Mouse (Mus musculus) CH12.LX (cell line): ENCODE measurements around the gene Tctex1d1. TPM values are rescaled to one million over a fixed set of nuclear protein-coding genes. Genes with fewer than 3 reads are reported as not detected.

Experiments
- DNase-seq: peaks from one replicate; pipeline ENCODE4 v3.0.0-alpha.2; 2013; ENCODE audit errors: extremely low read depth
- H3K27ac ChIP-seq: 2 replicates; pipeline ENCODE4 v1.5.1; 2012; ENCODE audit warnings: low read depth, mild to moderate bottlenecking, control low read depth, moderate library complexity; ENCODE audit not compliant: insufficient read depth
- H3K27me3 ChIP-seq: replicated peaks from 2 replicates; pipeline ENCODE3; 2012; ENCODE audit warnings: inconsistent platforms
- H3K36me3 ChIP-seq, 2 experiments: replicated peaks in 1 of 2; 2 replicates each; pipeline versions ENCODE3 to v1.6.1; 2012; ENCODE audit warnings: inconsistent platforms in 1 of 2, low read length in 1 of 2, mild to moderate bottlenecking in 1 of 2, mixed read lengths in 1 of 2, moderate library complexity in 1 of 2; ENCODE audit not compliant: control insufficient read depth in 1 of 2, insufficient read depth in 1 of 2
- H3K4me1 ChIP-seq, 2 experiments: 2 replicates each; pipeline ENCODE4 v1.6.1; 2012; ENCODE audit warnings: inconsistent platforms in 1 of 2, moderate library complexity in 1 of 2; ENCODE audit not compliant: insufficient read depth in 2 of 2, control insufficient read depth in 1 of 2
- H3K4me2 ChIP-seq: 2 replicates; pipeline ENCODE4 v1.6.1; 2012; ENCODE audit warnings: low read depth, mild to moderate bottlenecking, control low read depth; ENCODE audit not compliant: poor library complexity, insufficient read depth, severe bottlenecking
- H3K4me3 ChIP-seq, 3 experiments: fragments of 150-350 bp in 1 of 3; sonication (generic) in 1 of 3; replicated peaks in 1 of 3; 2 replicates each; pipeline versions ENCODE3 to v1.5.1; 2011 to 2012; ENCODE audit warnings: low read depth in 2 of 3, low read length in 2 of 3, mild to moderate bottlenecking in 2 of 3, moderate library complexity in 2 of 3, control low read depth in 1 of 3, improper control_type of control experiment in 1 of 3, inconsistent platforms in 1 of 3, mixed read lengths in 1 of 3; ENCODE audit not compliant: poor library complexity in 1 of 3
- H3K79me2 ChIP-seq: replicated peaks from 2 replicates; pipeline ENCODE4 v1.6.1; 2012; ENCODE audit warnings: mild to moderate bottlenecking, moderate library complexity; ENCODE audit not compliant: control insufficient read depth, poor library complexity, insufficient read depth, severe bottlenecking; ENCODE audit errors: extremely low read depth
- H3K9ac ChIP-seq: 2 replicates; pipeline ENCODE4 v1.6.1; 2012; ENCODE audit warnings: low read depth, mild to moderate bottlenecking, control low read depth, moderate library complexity; ENCODE audit not compliant: insufficient read depth
- H3K9me3 ChIP-seq: replicated peaks from 2 replicates; pipeline ENCODE3; 2012; ENCODE audit warnings: low read length, inconsistent platforms, mixed read lengths
- CHD1 ChIP-seq: IDR thresholded peaks from 2 replicates; pipeline ENCODE4 v1.6.1; 2012; ENCODE audit warnings: low read depth, low read length, improper control_type of control experiment, inconsistent platforms
- CTCF ChIP-seq, 2 experiments: IDR thresholded peaks in 1 of 2; conservative IDR thresholded peaks in 1 of 2; 2 replicates each; pipeline ENCODE4 v1.5.1; 2011 to 2012; ENCODE audit warnings: low read depth in 2 of 2, low read length in 2 of 2, improper control_type of control experiment in 1 of 2, inconsistent platforms in 1 of 2, mild to moderate bottlenecking in 1 of 2, moderate library complexity in 1 of 2
- E2F4 ChIP-seq: IDR thresholded peaks from 2 replicates; pipeline ENCODE4 v1.6.1; 2011; ENCODE audit warnings: low read depth, low read length, improper control_type of control experiment; ENCODE audit not compliant: insufficient replicate concordance
- ETS1 ChIP-seq: conservative IDR thresholded peaks from 2 replicates; pipeline ENCODE4 v1.6.1; 2012; ENCODE audit warnings: low read depth, mild to moderate bottlenecking, inconsistent platforms, low read length, improper control_type of control experiment, moderate library complexity
- IRF4 ChIP-seq: IDR thresholded peaks from 2 replicates; pipeline ENCODE4 v1.6.1; 2014; ENCODE audit warnings: low read depth, mild to moderate bottlenecking, inconsistent platforms, low read length, improper control_type of control experiment
- KAT2A ChIP-seq: IDR thresholded peaks from 2 replicates; pipeline ENCODE4 v1.6.1; 2012; ENCODE audit warnings: low read length, improper control_type of control experiment, inconsistent platforms; ENCODE audit not compliant: insufficient replicate concordance
- MAFK ChIP-seq: IDR thresholded peaks from 2 replicates; pipeline ENCODE4 v1.6.1; 2011; ENCODE audit warnings: low read length, improper control_type of control experiment; ENCODE audit not compliant: insufficient replicate concordance
- MAX ChIP-seq: IDR thresholded peaks from 2 replicates; pipeline ENCODE4 v1.6.1; 2011; ENCODE audit warnings: low read length, improper control_type of control experiment
- MEF2A ChIP-seq: IDR thresholded peaks from 2 replicates; pipeline ENCODE4 v1.6.1; 2014; ENCODE audit warnings: low read depth, mild to moderate bottlenecking, inconsistent platforms, low read length, improper control_type of control experiment, borderline replicate concordance
- MXI1 ChIP-seq: IDR thresholded peaks from 2 replicates; pipeline ENCODE4 v1.6.1; 2011; ENCODE audit warnings: mild to moderate bottlenecking, low read depth, low read length, improper control_type of control experiment
- NELFE ChIP-seq: IDR thresholded peaks from 2 replicates; pipeline ENCODE4 v1.6.1; 2011; ENCODE audit warnings: low read depth, low read length, improper control_type of control experiment
- RAD21 ChIP-seq: IDR thresholded peaks from 2 replicates; pipeline ENCODE4 v1.6.1; 2011; ENCODE audit warnings: low read depth, mild to moderate bottlenecking, low read length, improper control_type of control experiment, moderate library complexity
- RCOR1 ChIP-seq: conservative IDR thresholded peaks from 2 replicates; pipeline ENCODE4 v1.6.1; 2012; ENCODE audit warnings: low read depth, mild to moderate bottlenecking, inconsistent platforms, low read length, improper control_type of control experiment
- TCF12 ChIP-seq: IDR thresholded peaks from 2 replicates; pipeline ENCODE4 v1.6.1; 2014; ENCODE audit warnings: low read depth, mild to moderate bottlenecking, inconsistent platforms, low read length, improper control_type of control experiment
- USF1 ChIP-seq: IDR thresholded peaks from 2 replicates; pipeline ENCODE4 v1.6.1; 2014; ENCODE audit warnings: low read depth, mild to moderate bottlenecking, inconsistent platforms, low read length, improper control_type of control experiment
- dilution Hi-C: fragments of 300-500 bp; cut with MboI; formaldehyde crosslinking; loops from 2 replicates; pipeline ENCODE4 v1.14.3; 2020; ENCODE audit warnings: low sequenced_read_pairs; ENCODE audit not compliant: extremely low pct_unique_long_range_greater_than_20kb, extremely low pct_ligation_motif_present
- in situ Hi-C: fragments of 300-500 bp; cut with MboI; formaldehyde crosslinking; loops from 3 replicates; pipeline ENCODE4 v1.14.3; 2019; ENCODE audit warnings: low sequenced_read_pairs, low pct_ligation_motif_present, low pct_unique_long_range_greater_than_20kb, mixed read lengths
- polyA plus RNA-seq: library from polyadenylated mRNA; unstranded; fragments of >175 nt; gene quantifications from 2 replicates; pipeline ENCODE4 v1.2.1, GENCODE M21; 2012; ENCODE audit warnings: low read depth; ENCODE audit not compliant: insufficient read length
- total RNA-seq, 2 experiments: library from RNA; depleted of rRNA; stranded (reverse); fragments of 300-350 nt in 1 of 2; fragments of >200 nt in 1 of 2; gene quantifications; 2 replicates each; pipeline ENCODE4 v1.2.3; 2012 to 2014

Gene Tctex1d1
- total and polyA plus RNA-seq, 3 experiments = not detected

DNA sequence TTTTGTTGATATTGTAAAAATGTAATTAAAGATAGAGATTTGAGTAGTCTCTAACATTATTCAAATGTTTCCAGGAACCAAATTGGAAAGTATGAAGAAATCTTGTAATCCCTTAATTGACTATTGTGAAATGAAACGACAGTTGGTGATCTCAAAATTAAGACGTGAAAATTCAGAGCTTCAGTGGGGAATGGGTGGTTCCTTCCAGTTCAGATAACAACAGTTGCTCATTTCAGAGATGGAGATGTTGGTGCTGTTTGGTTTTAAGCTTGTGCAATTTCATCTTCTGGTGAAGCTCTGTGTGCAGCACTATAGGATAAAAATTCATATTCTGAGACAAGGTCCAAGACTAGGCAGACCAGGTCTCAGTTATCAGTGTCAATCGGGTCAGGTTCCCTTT lies 6.3 kb upstream of the Tctex1d1 start:
- in situ Hi-C loops (loop anchor here (25.0 kb wide), 1 partner anchor 485 kb away; no protein-coding TSS in a partner anchor), dilution Hi-C loops (no loop called here)
- H3K79me2 ChIP-seq = no peaks in the 10 kb centered on the region
- no peak for DNase-seq
- no peak overlapping the region for H3K4me2 ChIP-seq
- no peaks in the 10 kb centered on the region for H3K9me3 ChIP-seq
- H3K27ac ChIP-seq = no peak overlapping the region
- H3K36me3 ChIP-seq = no peaks in the 10 kb centered on the region
- TF ChIP-seq NELFE (no peak), MXI1 (no peak), RAD21 (no peak), E2F4 (no peak), CHD1 (no peak), MAFK (no peak), USF1 (no peak), CTCF (conservative IDR thresholded peaks at IDR 0.05 in 1 of 2, IDR thresholded peaks at IDR 0.05 in 1 of 2; ENCODE audit: low read depth in 2 of 2, low read length in 2 of 2) (no peak), MEF2A (no peak), ETS1 (no peak), TCF12 (no peak)
- no peaks in the 10 kb centered on the region for H3K27me3 ChIP-seq
- H3K4me3 ChIP-seq = no peak overlapping the region
- H3K4me1 ChIP-seq = peaks cover 0 to 23% of the 10 kb centered on the region in 2 experiments; a peak in 2 of 4 replicates
- no peak overlapping the region for H3K9ac ChIP-seq

DNA sequence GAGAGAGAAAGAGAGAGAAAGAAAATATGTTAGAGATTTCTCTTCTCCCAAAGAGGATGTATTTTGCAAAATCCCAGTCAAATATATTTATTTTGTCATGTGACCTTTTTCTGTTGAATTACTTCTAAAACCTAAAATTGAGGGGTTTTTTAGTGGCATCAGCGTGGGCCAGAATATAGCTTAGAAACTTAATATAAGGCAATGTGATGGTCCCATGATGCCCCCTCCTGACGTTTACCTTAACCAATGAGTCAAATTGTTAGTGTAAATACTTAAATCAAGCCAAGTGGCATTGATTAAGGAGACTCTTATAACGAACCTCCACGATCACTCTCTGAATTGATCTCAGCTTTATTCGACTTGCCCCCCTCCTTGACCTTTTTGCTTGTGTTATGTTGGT lies 4.2 kb upstream of the Tctex1d1 start:
- dilution Hi-C loops = no loop called here
- Histone ChIP-seq H3K4me3 (no peak overlapping the region), H3K9ac (no peak overlapping the region)

More for the DNA sequence above, 4.2 kb upstream of the Tctex1d1 start:
- TF ChIP-seq RCOR1 (no peak), IRF4 (no peak), RAD21 (peak; percentile 11), CTCF (conservative IDR thresholded peaks at IDR 0.05 in 1 of 2, IDR thresholded peaks at IDR 0.05 in 1 of 2; ENCODE audit: low read depth in 2 of 2, low read length in 2 of 2) (0 out of 4 replicates have a peak, but pooled peaks of 1 of the 2 experiments have one; percentile 13), MAX (no peak), TCF12 (no peak), KAT2A (no peak)
- TF ChIP-seq, all 38 proteins: peak for 2
- H3K36me3 ChIP-seq = no peaks in the 10 kb centered on the region
- H3K4me2 ChIP-seq = no peak overlapping the region
- no peak for DNase-seq
- no peaks in the 10 kb centered on the region for H3K27me3 ChIP-seq
- H3K79me2 ChIP-seq = no peaks in the 10 kb centered on the region
- in situ Hi-C loops = loop anchor here (25.0 kb wide), 1 partner anchor 487 kb away; no protein-coding TSS in a partner anchor
- H3K4me1 ChIP-seq = peaks cover 0 to 23% of the 10 kb centered on the region in 2 experiments; a peak in 2 of 4 replicates
- H3K27ac ChIP-seq = no peak overlapping the region
- H3K9me3 ChIP-seq = no peaks in the 10 kb centered on the region
